Mouse (Mus musculus): ENCODE results near the gene Thada. TPM values are rescaled to one million over a fixed set of nuclear protein-coding genes. Genes with fewer than 3 reads are reported as not detected.

Gene Thada
- total RNA-seq, 2 experiments from 2014 or later = 27.1 to 28.2 TPM

DNA sequence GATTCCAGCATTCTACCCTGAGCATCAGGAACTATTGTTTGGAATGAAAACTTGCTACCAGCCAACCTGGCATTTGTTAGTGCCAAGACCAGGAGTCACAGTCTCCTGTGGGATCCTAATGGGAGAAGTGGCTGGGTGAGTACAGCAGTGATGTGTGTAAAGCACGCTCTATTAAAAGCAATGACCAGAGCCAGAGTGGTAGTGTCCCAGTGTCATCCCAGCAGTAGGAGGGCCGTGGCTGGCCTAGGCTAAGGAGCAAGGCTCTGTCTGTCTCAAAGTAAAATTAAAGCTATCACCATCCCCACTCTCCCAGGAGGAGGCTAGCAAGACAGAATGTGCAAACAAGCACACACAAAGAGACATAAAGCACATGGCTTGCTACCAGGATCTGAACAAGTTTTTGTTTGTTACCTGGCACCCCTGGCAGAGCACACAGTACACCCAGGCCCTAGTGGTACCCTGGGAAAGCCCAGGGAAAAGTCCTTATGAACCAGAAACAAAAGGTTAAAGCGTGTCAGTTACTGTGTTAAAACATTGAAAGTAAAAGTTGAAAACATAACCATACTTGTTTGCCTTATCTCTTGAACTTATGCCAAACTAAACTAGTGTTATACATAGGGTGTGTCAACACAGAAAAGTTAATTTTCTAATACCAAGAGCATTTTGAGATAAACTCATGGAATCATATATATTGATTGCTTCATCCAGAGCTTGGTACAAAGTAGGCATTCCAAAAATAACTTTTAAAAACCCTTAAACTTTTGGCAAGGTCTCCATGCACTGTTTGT, 199.7 kb downstream of the Thada start:
- no peak for ATAC-seq (replicated peaks; ENCODE audit: poor library complexity)

DNA sequence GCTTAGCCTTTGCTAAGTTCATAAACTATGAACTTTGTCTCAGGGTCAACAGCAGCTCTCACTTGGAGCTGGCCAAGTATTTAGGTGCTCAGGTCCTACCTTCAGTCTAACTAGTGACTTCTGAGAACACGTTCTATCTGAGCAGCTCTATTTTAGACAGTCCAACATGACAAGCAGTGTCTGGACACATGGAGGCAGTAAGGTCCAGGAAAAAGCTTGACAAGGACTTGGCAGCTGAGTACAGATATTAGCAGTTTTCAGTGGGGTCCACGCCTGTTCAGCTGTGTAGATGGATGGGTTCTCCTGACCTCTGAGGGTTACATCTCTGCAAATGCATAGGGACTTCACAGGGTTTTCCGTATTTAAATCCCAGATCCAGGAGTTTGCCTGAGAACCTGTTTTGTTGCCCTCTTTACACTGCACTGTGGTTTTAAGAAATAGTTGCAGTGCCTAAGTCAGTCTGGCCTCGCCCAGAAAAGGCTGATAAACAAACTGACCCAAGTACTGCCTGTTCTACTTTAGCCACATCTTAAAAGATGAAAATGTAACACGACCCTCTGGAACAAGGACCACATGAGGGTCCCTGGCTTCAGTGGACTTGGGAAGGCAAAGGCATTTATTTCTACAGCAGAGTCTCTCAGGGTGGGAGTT, 200.4 kb downstream of the Thada start:
- ATAC-seq (replicated peaks; ENCODE audit: poor library complexity) = no peak

DNA sequence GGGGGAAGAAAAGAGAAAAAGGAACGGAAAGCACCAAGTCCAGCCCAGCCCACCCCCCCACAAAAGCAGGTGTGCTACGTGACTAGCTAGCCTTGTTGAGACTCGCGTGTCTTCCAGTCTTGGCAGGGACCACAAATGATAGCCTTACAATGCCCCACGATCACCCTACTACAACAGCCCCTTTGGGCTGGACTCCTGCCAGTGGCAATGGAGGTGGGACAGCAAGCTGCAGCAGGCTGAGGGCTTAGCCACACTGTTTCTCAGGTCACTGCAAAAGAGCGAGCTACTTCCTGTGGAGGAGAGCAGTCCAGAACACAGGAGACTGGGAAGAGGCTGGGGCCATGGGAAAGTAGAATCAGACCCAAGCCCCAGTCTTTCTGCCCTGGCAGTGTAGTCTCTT, 201.7 kb downstream of the Thada start:
- no peak for ATAC-seq (replicated peaks; ENCODE audit: poor library complexity)

DNA sequence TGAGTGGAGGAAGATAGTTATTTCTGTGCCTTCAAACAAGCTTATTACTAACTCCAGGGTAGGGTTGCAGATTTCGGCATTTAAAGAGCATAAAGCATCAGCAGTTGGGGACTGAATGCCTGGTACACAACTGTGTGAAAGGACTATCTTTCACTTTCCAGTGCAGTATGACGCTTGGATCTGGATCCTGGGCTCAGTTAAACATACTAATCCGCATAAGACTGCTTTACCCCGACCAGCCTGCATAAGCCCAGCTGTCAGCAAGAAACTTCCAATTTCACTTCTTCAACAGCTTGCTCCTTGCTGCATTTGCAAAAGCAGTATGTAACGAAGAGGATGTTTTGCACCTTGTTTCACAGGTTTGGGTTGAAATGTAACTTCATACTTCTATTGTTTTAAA, 202.4 kb downstream of the Thada start:
- ATAC-seq (replicated peaks; ENCODE audit: poor library complexity) = no peak

DNA sequence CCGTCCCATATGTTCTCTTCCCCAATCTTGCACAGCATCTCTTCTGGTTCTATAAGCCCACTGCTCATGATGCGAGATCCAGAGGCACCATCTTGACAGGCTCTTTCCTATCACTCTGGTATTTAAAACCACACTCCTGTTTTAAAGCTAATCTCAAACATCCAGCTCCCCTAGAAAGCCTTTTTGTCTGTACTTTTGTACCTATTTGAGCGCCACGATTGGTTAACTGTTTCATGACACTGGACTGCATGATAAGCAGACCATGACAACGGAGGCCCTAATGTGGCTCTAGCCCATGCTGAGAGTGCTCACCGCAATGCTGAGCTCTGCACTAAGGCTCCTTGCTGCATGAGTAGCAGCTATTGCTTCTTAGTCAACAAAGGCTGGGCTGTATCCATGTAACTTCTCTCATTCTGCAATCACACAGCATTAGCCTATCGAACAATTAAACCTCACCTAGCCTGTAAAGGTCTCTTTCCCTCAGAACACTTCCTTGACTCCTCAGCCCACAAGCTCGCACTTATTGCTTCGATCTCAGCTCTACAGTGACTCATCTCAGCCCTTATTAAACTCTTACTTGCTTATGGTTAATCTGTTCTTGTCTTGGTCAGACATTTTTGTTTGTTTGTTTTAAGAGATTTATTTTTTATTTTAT, 203.6 kb downstream of the Thada start:
- ATAC-seq (replicated peaks; ENCODE audit: poor library complexity) = peak; percentile 87

DNA sequence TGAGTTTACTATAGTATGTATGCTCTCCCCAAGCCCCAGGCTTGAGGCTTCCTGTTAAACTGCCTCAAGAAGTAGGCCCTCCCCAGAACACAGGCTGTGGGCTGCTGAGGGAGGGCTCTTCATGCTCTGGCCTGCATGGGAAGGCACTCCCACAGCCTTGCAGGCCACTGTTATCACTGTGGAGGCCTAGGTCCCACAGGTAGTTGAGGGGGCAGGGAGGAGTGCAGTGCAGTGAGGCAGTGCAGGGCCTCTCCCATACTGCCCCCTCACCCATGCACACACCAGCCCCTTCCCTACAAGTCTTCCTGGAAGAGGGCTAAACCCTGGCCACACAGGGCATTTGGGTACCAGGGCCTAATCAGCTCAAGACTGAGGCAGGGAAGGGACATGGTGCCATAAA, 205.0 kb downstream of the Thada start:
- ATAC-seq (replicated peaks; ENCODE audit: poor library complexity) = no peak

DNA sequence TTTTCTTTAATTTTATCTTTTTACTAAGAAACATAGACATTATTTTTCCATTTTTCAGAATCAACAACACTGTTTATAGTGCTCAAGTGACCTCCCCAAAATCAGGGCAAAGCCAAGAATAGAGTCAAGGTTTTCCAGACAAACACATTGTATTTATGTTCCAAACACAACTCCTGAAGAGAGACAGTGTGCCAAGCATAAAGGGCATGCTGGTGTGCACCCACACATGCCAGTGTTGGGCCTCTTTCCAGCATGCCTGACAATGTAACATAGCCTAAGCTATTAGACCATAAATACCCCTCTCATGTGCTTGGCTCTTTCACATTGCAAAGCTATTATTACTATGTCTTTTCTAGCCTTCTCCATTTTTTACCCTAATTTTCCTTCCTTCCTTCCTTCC, 205.8 kb downstream of the Thada start:
- no peak for ATAC-seq (replicated peaks; ENCODE audit: poor library complexity)

DNA sequence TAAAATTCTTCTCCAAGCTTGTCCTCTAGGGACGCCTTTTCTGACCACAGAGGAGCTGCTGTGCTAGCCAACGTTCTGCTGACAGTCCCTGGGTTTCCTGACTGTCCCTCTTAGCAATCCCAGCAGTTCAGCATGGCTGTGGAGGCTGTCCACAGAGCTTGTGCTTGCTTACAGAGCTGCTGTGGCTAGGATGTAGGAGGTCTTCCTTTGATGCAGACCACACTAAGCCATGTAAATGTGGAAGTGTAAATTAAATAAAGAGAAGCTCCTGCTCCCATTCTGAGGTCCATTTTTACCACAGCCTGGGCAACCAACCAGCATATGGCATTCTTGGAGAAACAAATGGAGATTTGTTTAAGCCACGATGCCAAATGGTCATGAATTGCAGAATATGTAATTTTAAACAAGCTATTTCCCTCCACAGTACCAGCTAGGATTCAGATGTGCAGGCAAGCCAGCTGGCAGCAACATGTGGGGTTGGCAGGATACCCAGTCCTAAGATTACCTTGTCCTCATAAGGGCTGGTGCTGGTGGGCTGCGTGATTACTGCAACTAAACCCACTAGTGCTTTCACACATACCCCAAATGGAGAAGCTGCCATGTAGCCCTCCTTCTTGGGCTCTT, 207.3 kb downstream of the Thada start:
- ATAC-seq (replicated peaks; ENCODE audit: poor library complexity) = peak; percentile 20; the same call in 1 of the 2 replicates

DNA sequence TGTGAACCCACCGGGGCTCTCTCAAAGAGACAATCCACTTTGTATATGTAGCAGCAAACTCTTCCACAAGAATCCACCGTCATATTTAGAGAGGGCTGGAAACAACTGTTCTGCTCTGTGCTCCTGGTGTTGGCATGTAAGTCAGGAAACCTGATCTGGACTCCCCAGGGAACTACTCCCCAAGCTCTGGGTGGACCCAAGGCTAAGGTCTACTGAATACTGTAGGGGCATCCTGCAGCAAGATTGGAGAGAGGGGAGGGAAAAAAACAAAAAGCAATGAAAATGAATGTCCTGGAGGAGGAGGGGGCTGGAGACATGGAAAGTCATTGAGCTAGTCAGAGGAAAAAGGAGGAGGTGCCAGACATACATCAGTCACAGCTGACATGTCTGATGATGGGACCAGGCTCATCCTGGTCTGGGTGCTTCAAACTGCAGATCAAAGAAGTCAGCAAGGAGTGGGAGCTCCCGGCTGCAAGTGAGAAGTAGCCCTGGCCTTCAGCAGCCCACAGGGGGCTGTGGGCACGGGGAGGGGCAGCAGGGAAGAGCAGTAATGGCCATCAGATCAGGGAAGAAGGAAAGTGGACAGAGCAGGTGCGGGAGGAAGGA, 208.0 kb downstream of the Thada start:
- ATAC-seq (replicated peaks; ENCODE audit: poor library complexity) = no peak

DNA sequence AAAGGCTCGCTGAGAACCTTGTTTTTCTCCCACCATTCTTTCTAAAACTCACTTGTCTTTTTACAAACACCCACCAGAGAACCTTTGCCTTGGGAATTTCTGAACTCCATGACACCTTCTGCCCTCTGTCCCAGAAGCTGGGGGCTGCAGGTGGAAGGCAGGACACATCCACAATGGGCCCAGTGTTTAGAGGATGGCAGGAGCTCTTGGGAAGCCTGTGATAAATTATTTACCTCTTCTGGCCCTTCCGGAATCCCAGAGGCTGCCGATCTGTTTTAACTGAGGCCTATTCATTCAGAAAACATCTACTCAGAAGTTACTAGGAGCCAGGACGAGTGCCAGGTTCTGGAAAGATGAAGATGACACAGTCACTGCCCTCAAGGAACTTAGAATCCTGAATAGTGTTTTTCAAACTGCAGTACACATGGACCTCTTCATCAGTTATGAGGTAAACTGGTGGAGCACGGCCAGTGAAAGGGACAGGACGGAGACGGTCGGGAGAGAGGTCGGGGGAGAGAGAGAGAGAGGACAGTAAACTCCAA, 209.7 kb downstream of the Thada start:
- no peak for ATAC-seq (replicated peaks; ENCODE audit: poor library complexity)

DNA sequence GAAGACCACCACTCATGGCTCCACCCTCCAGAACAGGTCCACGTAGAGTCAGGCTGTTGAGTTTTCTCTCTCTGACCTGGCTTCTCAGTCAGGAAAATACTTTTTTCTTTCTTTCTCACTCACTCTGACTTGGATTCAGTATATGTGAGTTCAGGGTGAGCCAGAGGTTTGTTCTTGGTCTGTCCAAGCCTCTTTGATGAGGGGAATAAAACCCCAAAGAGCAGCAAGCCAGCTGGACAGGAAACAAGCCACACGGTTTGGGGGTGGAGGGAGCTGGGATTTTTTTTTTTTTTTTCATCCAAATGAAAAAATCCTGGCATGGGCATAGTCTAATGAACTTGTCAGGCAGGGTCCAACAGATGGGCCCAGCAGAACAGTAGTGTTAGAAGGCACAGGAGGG, 210.2 kb downstream of the Thada start:
- ATAC-seq (replicated peaks; ENCODE audit: poor library complexity) = no peak

DNA sequence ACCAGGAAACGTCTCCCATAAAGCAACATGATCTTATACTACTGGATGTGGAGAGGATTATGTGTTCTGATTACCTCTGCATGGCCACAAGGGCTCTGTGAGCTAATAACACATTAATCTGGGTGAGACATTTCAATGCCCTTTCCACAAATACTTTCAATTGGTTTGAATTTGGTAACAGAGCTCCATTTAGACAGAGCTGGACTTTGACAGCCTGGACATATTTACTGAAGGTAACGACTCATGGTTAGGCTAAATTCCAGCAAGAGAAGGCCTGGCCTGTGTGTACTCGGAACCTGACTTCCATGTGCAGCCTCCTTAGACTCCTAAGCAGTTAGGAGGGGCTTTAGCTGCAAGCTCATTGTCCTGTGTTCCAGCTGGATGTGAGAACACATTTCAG, 214.6 kb downstream of the Thada start:
- ATAC-seq (replicated peaks; ENCODE audit: poor library complexity) = no peak

DNA sequence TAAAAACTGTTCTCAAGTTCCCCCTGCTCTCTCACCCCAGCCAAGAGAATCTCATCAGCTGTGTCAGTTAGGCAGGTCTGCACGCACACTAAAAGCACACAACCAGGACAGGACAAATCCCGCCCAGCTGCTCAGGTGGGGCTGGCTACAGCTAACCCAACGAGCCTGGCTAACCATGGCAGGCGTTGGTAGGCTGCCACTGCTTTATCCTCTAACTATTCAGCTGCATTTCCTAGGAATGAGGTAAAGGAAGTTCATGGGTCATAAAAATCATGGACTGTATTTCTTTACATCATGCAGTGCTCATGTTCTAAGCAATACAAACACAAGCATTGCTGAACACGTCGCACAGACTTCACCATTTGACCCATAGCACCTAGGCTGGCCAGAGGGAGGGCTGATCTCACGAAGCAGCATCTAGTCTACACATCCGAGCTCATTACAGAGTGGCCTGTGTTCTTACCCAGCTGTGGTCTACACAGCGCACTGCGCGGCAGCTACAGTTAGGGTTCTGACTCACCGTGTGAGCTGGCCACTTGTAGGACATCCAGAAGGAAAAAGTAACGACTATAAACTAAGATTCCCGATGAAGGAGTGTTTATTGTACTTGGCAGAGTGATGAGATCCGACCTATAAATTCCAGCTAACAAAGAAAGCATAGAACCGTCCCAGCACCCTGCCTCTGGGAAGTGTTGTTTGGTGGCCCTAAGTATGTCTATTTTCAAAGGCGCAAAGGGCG, 221.7 kb downstream of the Thada start:
- no peak for ATAC-seq (replicated peaks; ENCODE audit: poor library complexity)

DNA sequence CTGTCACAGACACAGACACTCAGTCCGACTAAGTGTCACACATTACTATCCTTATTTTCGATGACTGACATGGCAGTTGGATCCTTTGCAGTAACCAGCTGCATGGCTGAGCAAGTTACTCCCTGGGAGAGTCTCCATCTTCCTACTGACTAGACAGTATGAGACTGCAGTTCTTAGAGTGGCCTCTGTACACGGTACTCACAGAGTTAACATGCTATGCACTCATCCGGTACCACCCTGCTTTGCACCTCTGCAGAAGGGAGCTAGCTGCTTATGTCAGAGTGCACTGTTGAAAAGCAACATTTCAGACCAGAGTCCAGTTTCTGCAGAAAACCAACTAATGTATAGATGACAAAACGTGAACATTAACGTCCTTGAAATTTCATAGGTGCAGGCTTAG, 222.2 kb downstream of the Thada start:
- no peak for ATAC-seq (replicated peaks; ENCODE audit: poor library complexity)

DNA sequence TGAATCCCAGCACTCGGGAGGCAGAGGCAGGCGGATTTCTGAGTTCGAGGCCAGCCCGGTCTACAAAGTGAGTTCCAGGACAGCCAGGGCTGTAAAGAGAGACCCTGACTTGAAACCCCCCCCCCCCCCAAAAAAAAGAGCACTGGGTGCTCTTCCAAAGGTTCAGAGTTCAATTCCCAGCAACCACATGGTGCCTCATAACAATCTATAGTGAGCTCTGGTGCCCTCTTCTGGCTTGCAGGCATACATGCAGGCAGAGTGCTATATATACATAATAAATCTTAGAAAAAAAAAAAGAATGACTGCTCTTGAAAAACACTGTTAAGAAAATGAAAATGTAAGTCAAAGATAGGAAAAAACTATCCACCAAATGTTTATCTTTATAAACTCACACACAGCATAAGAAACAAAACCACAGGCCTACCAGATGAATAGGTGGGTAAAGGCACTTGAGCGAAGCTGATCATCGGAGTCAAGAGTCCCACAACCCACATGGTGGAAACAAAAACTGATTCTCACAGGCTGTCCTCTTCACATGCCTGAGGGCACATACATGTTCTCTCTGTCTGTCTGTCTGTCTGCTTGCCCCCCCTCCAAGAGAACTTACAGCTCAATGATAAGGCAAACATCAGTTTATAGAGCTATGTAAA, 224.6 kb downstream of the Thada start:
- peak; percentile 69 for ATAC-seq (replicated peaks; ENCODE audit: poor library complexity)

DNA sequence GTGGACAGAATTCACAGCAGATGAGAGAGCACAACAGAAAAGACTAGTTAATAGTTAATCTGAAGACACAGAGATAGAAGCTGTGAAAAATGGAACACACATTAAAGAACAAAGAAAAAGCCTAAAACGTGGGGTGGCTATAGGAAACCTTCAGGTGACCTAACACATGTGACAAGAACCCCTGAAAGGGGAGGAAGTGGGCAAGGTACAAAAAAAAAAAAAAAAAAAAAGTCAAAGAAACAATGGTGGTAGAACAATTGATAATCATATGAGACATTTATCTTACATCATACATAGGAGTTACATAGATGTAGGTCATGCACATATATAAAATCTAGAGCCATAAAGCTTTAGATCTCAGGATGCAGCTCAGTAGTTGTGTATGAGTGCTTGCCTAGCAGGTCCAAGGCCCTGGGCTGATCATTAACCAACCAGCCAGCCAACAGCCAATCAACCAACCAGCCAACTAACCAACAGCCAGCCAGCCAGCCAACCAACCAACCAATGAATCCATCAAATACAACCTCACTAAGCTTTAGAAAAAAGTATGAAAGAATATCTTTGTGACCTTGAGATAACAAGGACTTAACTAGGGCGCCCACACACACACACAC, 226.2 kb downstream of the Thada start:
- no peak for ATAC-seq (replicated peaks; ENCODE audit: poor library complexity)

DNA sequence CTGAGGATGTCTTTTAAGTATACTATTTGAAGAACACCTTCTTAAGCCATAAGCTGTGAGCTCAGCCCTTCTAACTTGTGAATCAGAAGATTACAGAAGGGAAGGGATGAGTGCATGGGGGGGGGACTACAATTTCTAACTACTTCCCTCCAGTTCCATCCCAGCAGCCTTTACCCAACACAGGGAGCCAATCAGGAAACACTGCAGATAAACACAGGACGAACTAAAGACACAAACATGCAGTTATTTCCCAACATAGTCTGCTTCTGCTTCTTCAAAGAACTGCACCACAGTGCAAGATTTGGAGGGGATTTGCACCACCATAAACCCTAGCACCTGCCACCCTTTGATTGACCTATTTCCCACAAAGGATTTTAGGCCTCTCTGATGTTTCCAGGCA, 227.8 kb downstream of the Thada start:
- peak; percentile 66 for ATAC-seq (replicated peaks; ENCODE audit: poor library complexity)

DNA sequence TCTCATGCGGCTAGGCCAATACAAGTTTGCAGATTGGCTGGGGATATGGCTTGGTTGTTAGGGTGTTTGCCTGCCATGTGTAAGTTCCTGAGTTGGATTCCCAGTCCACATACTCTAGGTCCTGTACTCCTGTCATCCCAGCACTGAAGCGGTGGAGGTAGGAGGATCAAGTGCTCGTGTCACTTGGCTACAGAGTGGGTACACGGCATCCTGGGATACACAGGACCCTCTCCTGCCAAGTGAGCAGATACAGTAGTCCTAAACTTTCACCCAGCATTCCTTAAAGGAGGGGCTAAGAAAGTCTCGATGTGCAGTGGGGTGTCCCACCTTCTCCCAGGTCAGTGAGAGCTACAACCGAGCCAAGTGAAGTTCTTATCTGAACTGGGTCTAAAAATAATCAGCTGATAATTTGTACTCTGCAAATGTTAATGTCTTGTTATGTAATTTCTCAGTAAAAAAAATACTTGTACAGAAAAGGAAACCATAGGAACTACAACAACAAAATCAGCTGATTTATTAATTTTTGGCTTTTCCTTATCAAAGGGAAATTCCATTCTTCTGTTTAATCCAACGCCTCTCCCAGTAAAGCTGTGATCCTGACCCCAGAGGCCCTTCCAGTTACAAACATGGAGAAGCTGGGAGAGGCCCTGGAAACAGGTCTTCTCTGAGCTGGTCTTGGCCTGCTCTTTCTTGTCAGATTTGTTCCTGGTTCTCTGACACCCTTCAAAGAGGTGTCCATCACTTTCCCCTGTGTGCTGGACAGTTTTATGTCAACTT, 229.0 kb downstream of the Thada start:
- no peak for ATAC-seq (replicated peaks; ENCODE audit: poor library complexity)
